Mouse (Mus musculus) MEL (cell line): ENCODE measurements around the gene Ube2h.

Experiments
- CHD2 ChIP-seq: IDR thresholded peaks from 2 replicates; pipeline ENCODE4 v1.6.1; 2011; ENCODE audit warnings: low read length, improper control_type of control experiment
- CTCF ChIP-seq, 3 experiments: IDR thresholded peaks in 2 of 3; conservative IDR thresholded peaks in 1 of 3; 2 replicates each; pipeline ENCODE4 v1.5.1; 2011 to 2012; ENCODE audit warnings: low read length in 3 of 3, low read depth in 2 of 3, mild to moderate bottlenecking in 2 of 3, improper control_type of control experiment in 1 of 3, inconsistent platforms in 1 of 3, mixed read lengths in 1 of 3, moderate library complexity in 1 of 3; ENCODE audit not compliant: control insufficient read depth in 1 of 3, insufficient read depth in 1 of 3, poor library complexity in 1 of 3, severe bottlenecking in 1 of 3
- EP300 ChIP-seq, 2 experiments: IDR thresholded peaks; 2 replicates each; pipeline ENCODE4 v1.6.1; 2011; ENCODE audit warnings: improper control_type of control experiment in 2 of 2, low read length in 2 of 2, low read depth in 1 of 2, mild to moderate bottlenecking in 1 of 2
- ETS1 ChIP-seq: IDR thresholded peaks from 2 replicates; pipeline ENCODE4 v1.6.1; 2012; ENCODE audit warnings: low read depth, mild to moderate bottlenecking, inconsistent platforms, low read length, improper control_type of control experiment, moderate library complexity
- GATA1 ChIP-seq: IDR thresholded peaks from 2 replicates; pipeline ENCODE4 v1.6.1; 2011; ENCODE audit warnings: low read depth, low read length, improper control_type of control experiment
- MAFK ChIP-seq: IDR thresholded peaks from 2 replicates; pipeline ENCODE4 v1.6.1; 2011; ENCODE audit warnings: low read depth, mild to moderate bottlenecking, low read length, improper control_type of control experiment, borderline replicate concordance
- MYC ChIP-seq: IDR thresholded peaks from 2 replicates; pipeline ENCODE4 v1.6.1; 2011; ENCODE audit warnings: low read depth, mild to moderate bottlenecking, low read length, improper control_type of control experiment, moderate library complexity
- POLR2AphosphoS2 ChIP-seq: IDR thresholded peaks from 2 replicates; pipeline ENCODE4 v1.6.1; 2011; ENCODE audit warnings: low read length, improper control_type of control experiment
- RCOR1 ChIP-seq: IDR thresholded peaks from 2 replicates; pipeline ENCODE4 v1.6.1; 2012; ENCODE audit warnings: low read depth, mild to moderate bottlenecking, inconsistent platforms, low read length, improper control_type of control experiment

GRCm38 (mm10) chr6:30162091-30162490 lies 142.2 kb downstream of the Ube2h start:
- TF ChIP-seq MYC (no peak), POLR2AphosphoS2 (no peak), GATA1 (no peak), CHD2 (no peak), EP300 (IDR thresholded peaks at IDR 0.05; ENCODE audit: low read depth in 1 of 2, low read length in 2 of 2) (no peak), RCOR1 (no peak), CTCF (IDR thresholded peaks at IDR 0.05 in 2 of 3, conservative IDR thresholded peaks at IDR 0.05 in 1 of 3; ENCODE audit: control insufficient read depth in 1 of 3, insufficient read depth in 1 of 3, low read depth in 2 of 3, low read length in 3 of 3, poor library complexity in 1 of 3, severe bottlenecking in 1 of 3) (no peak), ETS1 (no peak), MAFK (no peak)
